Mouse (Mus musculus) Patski (cell line): ENCODE data around the gene Olfr52. TPM values are rescaled to one million over a fixed set of nuclear protein-coding genes. Genes with fewer than 3 reads are reported as not detected.
"Not testable (repeated sequence)": the region's sequence is repeated elsewhere in the genome, so short reads cannot be mapped to it uniquely, and the experiment has no call there.

Experiments used
- ATAC-seq: fragments of 100-300 bp; one replicate; pipeline ENCODE4 v1.8.0; 2021
- CTCF ChIA-PET: fragments of 350-600 bp; sonication (Branson Sonifier 250); formaldehyde crosslinking; loops from one replicate; lab custom pipeline; 2022; ENCODE audit warnings: inconsistent platforms; lab: Charles Lee
- POLR2A ChIA-PET: fragments of 350-600 bp; sonication (Branson Sonifier 250); formaldehyde crosslinking; loops from one replicate; lab custom pipeline; 2022; ENCODE audit warnings: antibody characterized with exemption, inconsistent platforms; lab: Charles Lee
- DNase-seq: peaks from one replicate; pipeline ENCODE4 v3.0.0-alpha.2; 2011; ENCODE audit warnings: low read depth, low spot score
- H3K27me3 ChIP-seq: fragments of 371-371 bp; one replicate; pipeline ENCODE4 v1.5.1; 2021
- CTCF ChIP-seq: fragments of 100-300 bp; IDR thresholded peaks from one replicate; pipeline ENCODE4 v1.5.1; 2021
- in situ Hi-C: fragments of 300-500 bp; cut with MboI; formaldehyde crosslinking; loops from 3 replicates; pipeline ENCODE4 v1.11.1; 2018; ENCODE audit warnings: low pct_unique_long_range_greater_than_20kb, mixed read lengths
- polyA plus RNA-seq: library from polyadenylated mRNA; unstranded; gene quantifications from one replicate; pipeline ENCODE4 v1.2.3, GENCODE M21; 2021

The Olfr52 gene
- polyA plus RNA-seq = not detected

- DNase-seq = no peak
- ChIA-PET POLR2A (no interaction called here), CTCF (no interaction called here)
- TF ChIP-seq CTCF = no peak
- no peaks in the 10 kb centered on the region for H3K27me3 ChIP-seq
- in situ Hi-C loops = no loop called here
- ATAC-seq = no peak
These were observed at the start of gene Olfr52 for GRCm38 (mm10) chr2:86185583-86185982. TSS of gene Olfr52 (minus strand) at chr2:86185683.

DNA sequence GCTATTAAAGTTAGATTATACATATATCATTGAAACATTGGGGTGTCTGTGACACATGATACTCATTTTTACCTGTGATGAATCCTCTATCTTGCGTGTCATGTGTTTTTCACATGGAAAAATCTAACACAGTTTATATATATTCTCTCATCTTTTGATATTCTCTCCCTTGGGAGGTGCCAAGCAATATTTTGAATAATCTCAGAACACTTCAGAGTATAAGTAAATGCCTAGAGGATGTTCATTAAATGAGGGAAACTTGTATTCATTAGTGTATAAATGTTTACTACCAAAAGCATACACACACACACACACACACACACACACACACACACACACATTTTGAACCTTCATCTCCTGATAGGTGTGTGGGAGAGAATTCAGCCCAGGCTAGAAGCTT, 45.8 kb upstream of the Olfr52 start, which contains the start of gene Olfr1047:
Gene Olfr1047 (minus strand): TSS at position 101 of the 400 bp plus-strand sequence.
- ATAC-seq (no peak), DNase-seq (no peak)
- no peak for TF ChIP-seq CTCF
- POLR2A ChIA-PET = no interaction called here
- CTCF ChIA-PET = no interaction called here
- no peaks in the 10 kb centered on the region for H3K27me3 ChIP-seq
- in situ Hi-C loops = no loop called here

GRCm38 (mm10) chr2:86219214-86219613, 33.7 kb upstream of the Olfr52 start, which contains the start of gene Olfr1046:
TSS of gene Olfr1046 (minus strand) at chr2:86219314.
- no peak for ATAC-seq
- CTCF ChIA-PET = no interaction called here

DNA sequence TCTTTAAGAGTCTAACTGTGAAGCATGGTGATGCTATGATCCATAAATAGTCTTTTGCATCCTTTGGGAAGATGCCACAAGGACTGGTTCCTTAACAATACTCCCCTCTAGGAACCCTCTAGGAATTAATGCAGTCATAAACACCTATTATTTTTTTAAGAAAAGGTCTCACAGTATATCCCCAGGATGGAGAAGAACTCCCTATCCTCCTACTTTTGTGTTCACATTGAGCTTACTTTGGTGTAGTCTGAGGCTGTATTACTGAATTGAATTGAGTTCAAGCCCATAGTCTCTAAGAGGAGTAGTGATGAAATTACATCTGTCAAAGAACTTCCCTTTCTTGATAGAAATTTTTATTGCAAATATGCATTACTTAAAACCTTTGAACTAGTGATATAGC, 17.4 kb upstream of the Olfr52 start, which contains the start of gene Olfr1045:
Gene Olfr1045 (minus strand): TSS at position 101 of the 400 bp plus-strand sequence.
- ATAC-seq (no peak), DNase-seq (no peak)
- ChIA-PET POLR2A (no interaction called here), CTCF (no interaction called here)
- TF ChIP-seq CTCF = no peak
- in situ Hi-C loops = no loop called here
- no peaks in the 10 kb centered on the region for H3K27me3 ChIP-seq

More at GRCm38 (mm10) chr2:86219214-86219613, 33.7 kb upstream of the Olfr52 start, which contains the start of gene Olfr1046:
- no peak for DNase-seq
- TF ChIP-seq CTCF = no peak
- H3K27me3 ChIP-seq = no peaks in the 10 kb centered on the region
- in situ Hi-C loops = no loop called here
- POLR2A ChIA-PET = no interaction called here

DNA sequence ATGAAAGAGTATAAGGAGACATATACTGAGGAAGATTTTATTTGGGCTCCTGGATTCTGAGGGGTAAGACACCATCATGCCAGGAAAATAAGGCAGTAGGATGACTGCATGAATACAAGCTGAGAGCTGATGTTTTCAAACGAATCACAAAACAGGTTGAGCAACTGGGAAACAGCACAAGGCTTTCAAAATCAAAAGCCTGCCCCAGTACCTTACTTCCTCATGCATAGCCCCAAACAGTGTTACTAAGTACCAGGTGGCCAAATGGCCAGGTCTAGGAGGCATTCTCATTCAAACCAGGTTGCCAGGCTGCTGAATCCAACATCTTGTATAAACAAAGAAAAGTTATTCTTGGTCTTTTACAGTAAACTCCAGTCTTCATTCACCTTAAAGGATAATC, 10.4 kb upstream of the Olfr52 start:
- ATAC-seq = no peak
- in situ Hi-C loops = no loop called here
- no peaks in the 10 kb centered on the region for H3K27me3 ChIP-seq
- no peak for TF ChIP-seq CTCF
- no peak for DNase-seq
- CTCF ChIA-PET = no interaction called here
- POLR2A ChIA-PET = no interaction called here

GRCm38 (mm10) chr2:86179950-86180349, 5.5 kb downstream of the Olfr52 start:
- POLR2A ChIA-PET = no interaction called here
- DNase-seq = no peak
- CTCF ChIA-PET = no interaction called here
- in situ Hi-C loops = no loop called here
- TF ChIP-seq CTCF = no peak
- H3K27me3 ChIP-seq = no peaks in the 10 kb centered on the region
- no peak for ATAC-seq

DNA sequence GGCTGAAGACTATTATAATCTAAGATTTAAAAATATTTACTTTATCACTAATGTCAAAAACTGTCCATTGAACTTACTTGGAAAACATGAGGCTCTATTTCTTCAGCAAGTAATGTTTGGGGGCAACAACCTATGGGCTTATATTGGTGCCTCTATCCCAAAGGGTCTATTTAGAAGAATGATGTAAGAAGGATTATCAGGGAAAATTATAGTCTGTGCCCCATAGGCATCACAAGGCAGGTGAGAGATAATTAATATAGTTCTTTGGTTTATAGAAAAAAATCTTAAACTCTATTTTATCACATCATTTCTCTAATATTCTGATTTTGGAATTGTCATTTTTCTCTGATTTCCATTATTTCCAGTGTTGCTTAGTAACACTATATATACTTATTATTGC, 7.8 kb downstream of the Olfr52 start, which contains the start of gene Olfr1044:
Gene Olfr1044 (minus strand): TSS at position 101 of the 400 bp plus-strand sequence.
- ChIA-PET CTCF (no interaction called here), POLR2A (no interaction called here)
- ATAC-seq (no peak), DNase-seq (no peak)
- no peak for TF ChIP-seq CTCF
- H3K27me3 ChIP-seq = no peaks in the 10 kb centered on the region
- in situ Hi-C loops = no loop called here

DNA sequence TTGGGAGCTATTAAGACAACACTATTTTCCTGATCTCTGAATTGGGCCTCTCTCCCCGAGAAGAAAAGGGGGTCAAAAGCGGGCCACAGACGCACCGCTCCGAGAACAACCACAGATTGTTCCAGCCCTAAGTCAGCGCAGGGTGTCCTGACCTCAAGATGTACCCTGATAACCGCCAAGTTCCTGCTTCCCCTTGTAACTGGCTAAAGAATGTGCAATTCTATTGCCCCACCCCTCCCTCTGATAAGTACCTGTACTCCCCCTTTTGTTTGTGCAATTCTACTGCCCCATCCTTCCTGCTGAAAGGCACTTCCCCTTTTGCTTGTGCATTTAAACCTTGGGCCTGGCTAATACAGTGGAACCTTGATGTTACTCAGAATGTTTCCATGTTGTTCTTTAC, 10.1 kb downstream of the Olfr52 start:
- DNase-seq, in situ Hi-C loops: not testable (repeated sequence)

GRCm38 (mm10) chr2:86167422-86167821, 18.1 kb downstream of the Olfr52 start, which contains the start of gene Olfr1043:
TSS of gene Olfr1043 (minus strand) at chr2:86167522.
- ATAC-seq = no peak
- H3K27me3 ChIP-seq = no peaks in the 10 kb centered on the region
- TF ChIP-seq CTCF = no peak
- in situ Hi-C loops = no loop called here
- POLR2A ChIA-PET = no interaction called here
- no peak for DNase-seq
- CTCF ChIA-PET = no interaction called here

More for the DNA sequence above, 10.1 kb downstream of the Olfr52 start:
- POLR2A ChIA-PET, CTCF ChIA-PET, H3K27me3 ChIP-seq, ATAC-seq: not testable (repeated sequence)

DNA sequence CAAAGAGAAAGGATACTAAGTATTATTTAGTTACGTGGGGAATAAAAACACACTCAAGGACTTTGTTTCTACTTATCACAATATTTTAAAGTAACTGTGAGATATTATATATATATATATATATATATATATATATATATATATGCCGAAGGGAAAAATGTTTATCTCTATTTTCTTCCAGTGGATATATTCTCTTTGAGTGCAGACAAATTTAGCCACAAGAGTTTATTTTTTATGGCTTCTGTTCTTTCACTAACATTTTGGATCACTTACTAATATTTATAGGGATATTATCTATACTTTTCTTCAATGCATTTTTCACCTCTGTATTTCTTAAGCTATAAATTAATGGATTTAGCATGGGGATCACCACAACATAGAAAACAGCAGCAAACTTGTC, 23.7 kb downstream of the Olfr52 start, which contains the start of gene Olfr1042:
Gene Olfr1042 (minus strand): TSS at position 101 of the 400 bp plus-strand sequence.
- ChIA-PET POLR2A (no interaction called here), CTCF (no interaction called here)
- in situ Hi-C loops = no loop called here
- H3K27me3 ChIP-seq = no peaks in the 10 kb centered on the region
- DNase-seq (no peak), ATAC-seq (no peak)
- no peak for TF ChIP-seq CTCF

DNA sequence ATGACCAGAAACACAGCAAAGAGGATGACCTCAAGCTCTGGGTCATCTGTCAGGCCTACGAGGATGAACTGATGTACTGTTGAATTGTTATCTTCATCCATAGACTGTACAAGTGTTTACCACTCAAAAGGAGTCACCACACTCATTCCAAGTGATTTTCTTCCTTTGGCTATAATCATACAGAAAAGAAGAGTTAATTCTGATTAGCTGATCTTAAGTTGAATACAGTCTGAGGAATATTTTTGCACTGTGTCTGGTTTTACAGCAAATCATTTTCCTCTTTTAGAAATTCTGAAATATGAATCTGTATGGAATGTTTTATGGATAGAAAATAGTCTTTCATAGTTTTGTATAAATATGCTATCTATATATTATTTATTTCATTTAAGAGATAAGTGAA, 38.9 kb downstream of the Olfr52 start, which contains the start of gene Olfr1040:
Gene Olfr1040 (minus strand): TSS at position 101 of the 400 bp plus-strand sequence.
- no peaks in the 10 kb centered on the region for H3K27me3 ChIP-seq
- no peak for TF ChIP-seq CTCF
- in situ Hi-C loops = no loop called here
- DNase-seq (no peak), ATAC-seq (no peak)
- ChIA-PET CTCF (no interaction called here), POLR2A (no interaction called here)

- no peak for DNase-seq
- ATAC-seq = no peak
- in situ Hi-C loops = no loop called here
- no peaks in the 10 kb centered on the region for H3K27me3 ChIP-seq
- CTCF ChIA-PET = no interaction called here
- POLR2A ChIA-PET = no interaction called here
- no peak for TF ChIP-seq CTCF
These were observed 49.7 kb downstream of the Olfr52 start, which contains the start of gene Olfr1039 for GRCm38 (mm10) chr2:86135828-86136227. TSS of gene Olfr1039 (minus strand) at chr2:86135928.

Other genes with a start within 250 kb of the Olfr52 start
- not detected for gene Olfr1028, start 235.2 kb downstream of the Olfr52 start, polyA plus RNA-seq
- not detected for gene Olfr1029, start 211.8 kb downstream of the Olfr52 start, polyA plus RNA-seq
- gene Olfr1030, start 206.4 kb downstream of the Olfr52 start, polyA plus RNA-seq = not detected
- gene Olfr1031, start 195.4 kb downstream of the Olfr52 start, polyA plus RNA-seq = not detected
- gene Olfr1032, start 180.1 kb downstream of the Olfr52 start, polyA plus RNA-seq = not detected
- not detected for gene Olfr1033, start 165.1 kb downstream of the Olfr52 start, polyA plus RNA-seq
- gene Olfr1034, start 139.8 kb downstream of the Olfr52 start, polyA plus RNA-seq = not detected
- not detected for gene Olfr1036, start 111.7 kb downstream of the Olfr52 start, polyA plus RNA-seq
- gene Olfr1037, start 98.3 kb downstream of the Olfr52 start, polyA plus RNA-seq = not detected
- not detected for gene Olfr1039, start 49.8 kb downstream of the Olfr52 start, polyA plus RNA-seq
- gene Olfr1040, start 39.0 kb downstream of the Olfr52 start, polyA plus RNA-seq = not detected
- not detected for gene Olfr1042, start 23.8 kb downstream of the Olfr52 start, polyA plus RNA-seq
- gene Olfr1043, start 18.2 kb downstream of the Olfr52 start, polyA plus RNA-seq = not detected
- gene Olfr1044, start 7.9 kb downstream of the Olfr52 start, polyA plus RNA-seq = not detected
- gene Olfr1045, start 17.3 kb upstream of the Olfr52 start, polyA plus RNA-seq = not detected
- not detected for gene Olfr1046, start 33.6 kb upstream of the Olfr52 start, polyA plus RNA-seq
- not detected for gene Olfr1047, start 45.7 kb upstream of the Olfr52 start, polyA plus RNA-seq
- not detected for gene Olfr1048, start 54.6 kb upstream of the Olfr52 start, polyA plus RNA-seq
- not detected for gene Olfr1049, start 72.6 kb upstream of the Olfr52 start, polyA plus RNA-seq
- not detected for gene Olfr1051, start 93.4 kb upstream of the Olfr52 start, polyA plus RNA-seq
- gene Olfr1052, start 106.8 kb upstream of the Olfr52 start, polyA plus RNA-seq = not detected
- not detected for gene Olfr1053, start 129.6 kb upstream of the Olfr52 start, polyA plus RNA-seq
- gene Olfr1054, start 149.8 kb upstream of the Olfr52 start, polyA plus RNA-seq = not detected
- gene Olfr1055, start 164.6 kb upstream of the Olfr52 start, polyA plus RNA-seq = not detected
- not detected for gene Olfr1056, start 176.8 kb upstream of the Olfr52 start, polyA plus RNA-seq
- gene Olfr1057, start 192.7 kb upstream of the Olfr52 start, polyA plus RNA-seq = not detected
- not detected for gene Olfr1058, start 202.9 kb upstream of the Olfr52 start, polyA plus RNA-seq
- not detected for gene Olfr1061, start 228.4 kb upstream of the Olfr52 start, polyA plus RNA-seq
- not detected for gene Olfr1062, start 241.1 kb upstream of the Olfr52 start, polyA plus RNA-seq